Mouse (Mus musculus): Measurements from ENCODE around the gene Rrn3. TPM values are rescaled to one million over a fixed set of nuclear protein-coding genes. Genes with fewer than 3 reads are reported as not detected.

Rrn3 gene
- 9.2 TPM for polyA plus RNA-seq (2014; fragmentation: Illumina TruSeq; extraction: RNeasy Lipid Tissue Mini Kit (QIAGEN cat#74804); ENCODE audit: insufficient read depth, low read depth, low replicate concordance)

DNA sequence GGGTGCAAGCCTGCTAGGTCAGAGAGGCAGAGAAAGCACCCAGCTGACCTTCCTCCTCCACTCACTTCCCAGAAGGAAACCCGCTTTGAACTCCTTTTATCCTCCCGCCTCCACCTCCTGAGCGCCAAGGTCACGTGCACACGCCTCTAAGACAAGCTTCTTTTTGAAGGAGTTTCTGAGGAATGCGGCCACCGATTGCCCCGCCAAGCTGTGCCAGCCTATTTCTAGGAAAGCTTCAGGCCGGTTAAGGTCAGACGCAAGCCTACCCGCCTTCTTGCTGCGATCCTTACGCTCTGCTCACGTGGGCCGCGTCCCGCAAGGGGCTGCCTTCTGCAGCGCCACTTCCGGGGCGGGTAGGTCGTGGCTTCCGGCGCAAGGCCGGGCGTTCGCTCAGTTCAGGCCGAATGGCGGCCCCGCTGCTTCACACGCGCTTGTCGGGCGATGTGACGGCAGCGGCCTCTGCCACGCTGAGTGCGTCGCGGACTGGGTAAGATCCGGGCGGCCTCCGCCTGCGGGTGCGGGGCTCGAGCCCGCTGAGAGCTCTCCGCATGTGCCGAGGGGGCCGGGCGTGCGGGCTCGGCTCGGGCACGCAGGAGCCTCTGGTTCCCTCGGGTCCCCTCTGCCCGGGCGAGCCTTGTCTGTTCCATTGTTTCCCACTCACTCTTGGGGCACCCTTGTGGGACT lies at the start of gene Rrn3:
Rrn3 (plus strand) TSS at position 356 of the 684 bp plus-strand sequence.

DNA sequence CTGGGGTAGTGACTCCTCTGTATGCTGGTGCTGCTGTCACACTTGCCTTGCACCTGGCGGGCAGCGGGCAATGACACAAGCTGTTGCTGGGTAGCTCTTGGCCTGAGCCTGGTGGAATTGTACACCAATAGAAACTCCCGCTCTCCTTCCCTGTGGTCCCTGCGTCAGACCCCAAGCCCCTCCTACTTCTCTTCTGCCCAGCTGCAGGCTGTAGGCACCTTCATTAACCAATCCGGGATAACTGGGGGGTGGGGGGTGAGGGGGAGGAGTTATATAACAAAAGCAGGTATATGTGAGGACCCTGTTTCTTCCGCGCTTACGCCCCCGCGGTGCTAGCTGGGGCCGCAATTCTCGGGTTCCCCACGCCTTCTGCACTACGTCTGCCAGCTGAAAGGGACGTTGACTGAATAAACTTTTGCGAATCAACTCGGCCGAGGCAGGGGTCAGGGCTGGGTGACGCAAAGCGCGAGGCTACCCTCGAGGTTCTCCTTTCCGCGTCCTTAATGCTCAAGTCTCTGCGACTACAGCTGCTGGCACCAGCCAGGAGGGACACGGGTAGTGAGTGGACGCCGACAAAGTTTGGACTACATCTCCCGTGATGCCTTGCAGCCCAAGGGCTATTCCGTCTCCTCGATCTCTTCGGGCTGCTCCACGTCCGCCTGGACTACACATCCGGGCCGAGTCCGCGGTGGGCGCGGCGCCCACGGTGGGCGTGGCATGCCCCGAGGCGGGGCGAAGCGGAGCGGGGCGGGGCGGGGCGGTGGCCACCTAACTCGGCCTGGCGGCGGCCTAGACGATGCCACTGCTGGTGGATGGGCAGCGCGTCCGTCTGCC lies 38.3 kb downstream of the Rrn3 start, which contains the start of gene Ntan1:
Ntan1 (plus strand) TSS at position 286 of the 834 bp plus-strand sequence.

Other genes with a start within 250 kb of the Rrn3 start
- 14.7 TPM for gene Parn, start 112.5 kb upstream of the Rrn3 start, polyA plus RNA-seq (2014; fragmentation: Illumina TruSeq; extraction: RNeasy Lipid Tissue Mini Kit (QIAGEN cat#74804); ENCODE audit: insufficient read depth, low read depth, low replicate concordance)
- 20.8 TPM for gene Bfar, start 108.8 kb upstream of the Rrn3 start, polyA plus RNA-seq (2014; fragmentation: Illumina TruSeq; extraction: RNeasy Lipid Tissue Mini Kit (QIAGEN cat#74804); ENCODE audit: insufficient read depth, low read depth, low replicate concordance)
- gene 3110001I22Rik, start 108.8 kb upstream of the Rrn3 start, polyA plus RNA-seq (2014; fragmentation: Illumina TruSeq; extraction: RNeasy Lipid Tissue Mini Kit (QIAGEN cat#74804); ENCODE audit: insufficient read depth, low read depth, low replicate concordance) = 2.5 TPM
- gene Pla2g10, start 49.7 kb upstream of the Rrn3 start, polyA plus RNA-seq (2014; fragmentation: Illumina TruSeq; extraction: RNeasy Lipid Tissue Mini Kit (QIAGEN cat#74804); ENCODE audit: insufficient read depth, low read depth, low replicate concordance) = not detected
- gene Ntan1, start 38.1 kb downstream of the Rrn3 start, polyA plus RNA-seq (2014; fragmentation: Illumina TruSeq; extraction: RNeasy Lipid Tissue Mini Kit (QIAGEN cat#74804); ENCODE audit: insufficient read depth, low read depth, low replicate concordance) = 76.1 TPM
- gene Pdxdc1, start 122.4 kb downstream of the Rrn3 start, polyA plus RNA-seq (2014; fragmentation: Illumina TruSeq; extraction: RNeasy Lipid Tissue Mini Kit (QIAGEN cat#74804); ENCODE audit: insufficient read depth, low read depth, low replicate concordance) = 45.2 TPM
- 6.4 TPM for gene Mpv17l, start 122.5 kb downstream of the Rrn3 start, polyA plus RNA-seq (2014; fragmentation: Illumina TruSeq; extraction: RNeasy Lipid Tissue Mini Kit (QIAGEN cat#74804); ENCODE audit: insufficient read depth, low read depth, low replicate concordance)
- not detected for gene 2900011O08Rik, start 205.9 kb downstream of the Rrn3 start, polyA plus RNA-seq (2014; fragmentation: Illumina TruSeq; extraction: RNeasy Lipid Tissue Mini Kit (QIAGEN cat#74804); ENCODE audit: insufficient read depth, low read depth, low replicate concordance)
- gene Ifitm7, start 206.2 kb downstream of the Rrn3 start, polyA plus RNA-seq (2014; fragmentation: Illumina TruSeq; extraction: RNeasy Lipid Tissue Mini Kit (QIAGEN cat#74804); ENCODE audit: insufficient read depth, low read depth, low replicate concordance) = not detected

Data from lung, adult 10 weeks (tissue).